Mouse (Mus musculus) right cerebral cortex, adult 2 months (tissue): Measurements from ENCODE around the gene Eif4a3.
"Not testable (repeated sequence)": the region's sequence is repeated elsewhere in the genome, so short reads cannot be mapped to it uniquely, and the experiment has no call there.

Experiments
- DNase-seq, 2 experiments: peaks; one replicate each; pipeline ENCODE4 v3.0.0; 2021 to 2022; ENCODE audit warnings: low spot score in 2 of 2

Gene Eif4a3

DNA sequence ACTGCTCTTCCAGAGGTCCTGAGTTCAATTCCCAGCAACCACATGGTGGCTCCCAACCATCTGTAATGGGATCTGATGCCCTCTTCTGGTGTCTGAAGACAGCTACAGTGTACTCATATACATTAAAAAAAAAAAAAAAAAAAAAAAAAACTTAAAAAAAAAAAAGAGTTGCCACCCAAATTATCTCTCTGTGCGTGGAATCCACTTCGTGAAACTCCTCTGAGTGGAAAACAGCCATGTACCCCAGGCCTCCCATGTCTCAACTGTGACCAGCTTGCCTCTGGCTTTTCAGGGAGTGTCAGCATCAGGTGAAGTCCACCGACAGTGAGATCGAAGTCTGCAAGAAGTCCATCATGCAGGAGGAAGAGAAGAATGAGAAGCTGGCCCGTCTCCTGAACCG lies 54.3 kb downstream of the Eif4a3 start:
- not testable (repeated sequence) for DNase-seq

DNA sequence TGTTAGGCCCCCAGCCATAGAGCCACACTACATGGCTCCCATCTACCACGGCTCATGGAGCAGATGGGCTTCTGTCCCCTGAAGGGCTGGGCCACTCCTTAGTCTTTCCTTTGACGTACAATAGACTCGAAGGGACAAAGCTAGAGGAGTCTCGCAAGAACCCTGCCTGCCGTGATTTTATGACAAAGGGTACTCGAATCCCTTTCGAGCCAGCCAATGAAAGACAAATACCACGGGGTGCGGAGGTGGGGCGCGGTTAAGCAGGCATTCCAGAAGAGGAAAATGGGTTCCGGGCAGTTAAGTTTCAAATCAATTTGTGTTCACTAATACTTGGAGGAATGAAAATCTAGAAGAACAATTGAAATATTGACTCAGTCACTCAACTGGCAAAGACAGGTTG lies 60.4 kb downstream of the Eif4a3 start:
- no peak for DNase-seq
